Mouse (Mus musculus) adrenal gland, postnatal 14 days (tissue): ENCODE measurements around the gene Gm7247. TPM values are rescaled to one million over a fixed set of nuclear protein-coding genes. Genes with fewer than 3 reads are reported as not detected.
"Not testable (repeated sequence)": the region's sequence is repeated elsewhere in the genome, so short reads cannot be mapped to it uniquely, and the experiment has no call there.

Source experiments
- DNase-seq: peaks from one replicate; pipeline ENCODE4 v3.0.0; 2021; ENCODE audit warnings: mixed read lengths
- long read RNA-seq, 2 experiments: library from polyadenylated mRNA; stranded (forward); transcript quantifications; one replicate each; pipeline ENCODE4 v2.0.0; 2021
- total RNA-seq: library from RNA; stranded (reverse); gene quantifications from 2 replicates; pipeline ENCODE4 v1.2.3, GENCODE M21; 2021

The Gm7247 gene
- not detected in 2 replicates for total RNA-seq
- long read RNA-seq, experiment 1, partial matches to known transcripts = 0 of 98 reads
- long read RNA-seq, experiment 1, other reads (novel, unspliced or antisense) = 98 of 98 reads
- long read RNA-seq, experiment 2, partial matches to known transcripts = 0 of 346 reads
- long read RNA-seq, experiment 2, other reads (novel, unspliced or antisense) = 346 of 346 reads

- DNase-seq = no peak
Observed at GRCm38 (mm10) chr14:51361456-51361855, at the start of gene Gm7247. Gene Gm7247, plus strand, starts transcription at chr14:51361756.

- no peak for DNase-seq
Observed at GRCm38 (mm10) chr14:51324001-51324400, 37.6 kb upstream of the Gm7247 start.

GRCm38 (mm10) chr14:51346027-51346426, 15.5 kb upstream of the Gm7247 start:
- DNase-seq = no peak

GRCm38 (mm10) chr14:51358111-51358982, 3.2 kb upstream of the Gm7247 start:
- DNase-seq = peak; percentile 11

- DNase-seq = no peak
Observed at GRCm38 (mm10) chr14:51382805-51383204, 21.2 kb downstream of the Gm7247 start.

GRCm38 (mm10) chr14:51384351-51384750, 22.8 kb downstream of the Gm7247 start:
- DNase-seq = no peak

GRCm38 (mm10) chr14:51385741-51386140, 24.2 kb downstream of the Gm7247 start:
- DNase-seq = no peak

- DNase-seq = no peak
Observed at GRCm38 (mm10) chr14:51387768-51388167, 26.2 kb downstream of the Gm7247 start.

- no peak for DNase-seq
Observed at GRCm38 (mm10) chr14:51388222-51388621, 26.7 kb downstream of the Gm7247 start.

- no peak for DNase-seq
Observed at GRCm38 (mm10) chr14:51410520-51410919, 49.0 kb downstream of the Gm7247 start, which contains the start of gene Vmn2r88. Gene Vmn2r88, plus strand, starts transcription at chr14:51410820.

- DNase-seq = no peak
Observed at GRCm38 (mm10) chr14:51423885-51424284, 62.3 kb downstream of the Gm7247 start.

GRCm38 (mm10) chr14:51430138-51430537, 68.6 kb downstream of the Gm7247 start:
- not testable (repeated sequence) for DNase-seq

GRCm38 (mm10) chr14:51434546-51434945, 73.0 kb downstream of the Gm7247 start:
- DNase-seq = no peak

GRCm38 (mm10) chr14:51435020-51435419, 73.5 kb downstream of the Gm7247 start:
- DNase-seq = no peak

- DNase-seq = no peak
Observed at GRCm38 (mm10) chr14:51438955-51439354, 77.4 kb downstream of the Gm7247 start.

- not testable (repeated sequence) for DNase-seq
Observed at GRCm38 (mm10) chr14:51451557-51451956, 90.0 kb downstream of the Gm7247 start, which contains the start of gene Vmn2r89. Gene Vmn2r89, plus strand, starts transcription at chr14:51451857.

- DNase-seq = peak; percentile 38
Observed at GRCm38 (mm10) chr14:51480278-51480677, 118.7 kb downstream of the Gm7247 start.

GRCm38 (mm10) chr14:51481332-51482015, 119.9 kb downstream of the Gm7247 start:
- DNase-seq = peak; percentile 61

- peak; percentile 16 for DNase-seq
Observed at GRCm38 (mm10) chr14:51482051-51482715, 120.6 kb downstream of the Gm7247 start.

GRCm38 (mm10) chr14:51482971-51483381, 121.4 kb downstream of the Gm7247 start:
- DNase-seq = peak; percentile 65

GRCm38 (mm10) chr14:51483671-51484070, 122.1 kb downstream of the Gm7247 start:
- DNase-seq = no peak

- no peak for DNase-seq
Observed at GRCm38 (mm10) chr14:51486111-51486510, 124.6 kb downstream of the Gm7247 start.
